Mouse (Mus musculus): ENCODE measurements at regions not wholly inside any gene's neighbourhood (a gene's known extent, or its start where the extent isn't known, plus 50 kb on each side); places are given as distances from the start of the nearest gene placed in this dataset.
A peak's percentile ranks its signal among the peaks of the same experiment; 100 is the strongest.

GRCm38 (mm10) chr3:35079887-35080286 lies 429.7 kb downstream of the Sox2 start:
- Histone ChIP-seq H3K27ac (ENCODE audit: low read depth, low read length) (no peak overlapping the region), H3K4me3 (ENCODE audit: low read length) (no peak overlapping the region), H3K9ac (ENCODE audit: low read depth, low read length) (no peak overlapping the region), H3K27me3 (replicated peaks; ENCODE audit: control insufficient read depth, insufficient read depth, low read length) (no peaks in the 10 kb centered on the region), H3K4me1 (ENCODE audit: control insufficient read depth, insufficient read depth, low read depth, low read length) (no peaks in the 10 kb centered on the region; the same call in 1 of the 2 replicates), H3K4me2 (ENCODE audit: low read length) (no peak overlapping the region), H3K36me3 (ENCODE audit: control insufficient read depth, insufficient read depth, low read length) (no peaks in the 10 kb centered on the region), H3K9me3 (ENCODE audit: control insufficient read depth, low read length) (no peaks in the 10 kb centered on the region)
- 50% methylated on average over 5 of the region's 5 CpGs for WGBS
- no peak for ATAC-seq

GRCm38 (mm10) chr3:35084091-35084867 lies 434.1 kb downstream of the Sox2 start:
- 28% methylated on average over 11 of the region's 11 CpGs for WGBS

GRCm38 (mm10) chr3:35088241-35089080 lies 438.3 kb downstream of the Sox2 start:
- Histone ChIP-seq H3K9ac (ENCODE audit: low read depth, low read length) (no peak overlapping the region), H3K4me2 (ENCODE audit: low read length) (no peak overlapping the region), H3K4me1 (ENCODE audit: control insufficient read depth, insufficient read depth, low read depth, low read length) (peaks cover 13% of the 10 kb centered on the region), H3K36me3 (ENCODE audit: control insufficient read depth, insufficient read depth, low read length) (no peaks in the 10 kb centered on the region), H3K9me3 (ENCODE audit: control insufficient read depth, low read length) (no peaks in the 10 kb centered on the region), H3K27me3 (replicated peaks; ENCODE audit: control insufficient read depth, insufficient read depth, low read length) (no peaks in the 10 kb centered on the region), H3K4me3 (ENCODE audit: low read length) (no peak overlapping the region), H3K27ac (ENCODE audit: low read depth, low read length) (peak overlapping the region; percentile 72)
- 12% methylated on average over 19 of the region's 19 CpGs for WGBS
- ATAC-seq: peak; percentile 91

More at GRCm38 (mm10) chr3:35084091-35084867, 434.1 kb downstream of the Sox2 start:
- 0 out of 2 replicates have a peak overlapping the region, but pooled peaks have one; percentile 7 for H3K27ac ChIP-seq (ENCODE audit: low read depth, low read length)
- ATAC-seq: peak; percentile 59
- H3K4me1 ChIP-seq (ENCODE audit: control insufficient read depth, insufficient read depth, low read depth, low read length): peaks cover 13% of the 10 kb centered on the region
- H3K27me3 ChIP-seq (replicated peaks; ENCODE audit: control insufficient read depth, insufficient read depth, low read length): no peaks in the 10 kb centered on the region
- no peaks in the 10 kb centered on the region for H3K36me3 ChIP-seq (ENCODE audit: control insufficient read depth, insufficient read depth, low read length)
- H3K4me2 ChIP-seq (ENCODE audit: low read length): no peak overlapping the region
- H3K9me3 ChIP-seq (ENCODE audit: control insufficient read depth, low read length): no peaks in the 10 kb centered on the region
- no peak overlapping the region for H3K4me3 ChIP-seq (ENCODE audit: low read length)
- no peak overlapping the region for H3K9ac ChIP-seq (ENCODE audit: low read depth, low read length)

GRCm38 (mm10) chr3:35090496-35091133 lies 440.4 kb downstream of the Sox2 start:
- ATAC-seq: peak; percentile 77
- H3K27ac ChIP-seq (ENCODE audit: low read depth, low read length): peak overlapping the region; percentile 57

GRCm38 (mm10) chr3:35093001-35093400 lies 442.8 kb downstream of the Sox2 start:
- WGBS: 94% methylated on average over 9 of the region's 9 CpGs
- Histone ChIP-seq H3K4me2 (ENCODE audit: low read length) (no peak overlapping the region), H3K27me3 (replicated peaks; ENCODE audit: control insufficient read depth, insufficient read depth, low read length) (no peaks in the 10 kb centered on the region), H3K27ac (ENCODE audit: low read depth, low read length) (no peak overlapping the region), H3K9ac (ENCODE audit: low read depth, low read length) (no peak overlapping the region), H3K4me3 (ENCODE audit: low read length) (no peak overlapping the region), H3K9me3 (ENCODE audit: control insufficient read depth, low read length) (no peaks in the 10 kb centered on the region), H3K4me1 (ENCODE audit: control insufficient read depth, insufficient read depth, low read depth, low read length) (peaks cover 11% of the 10 kb centered on the region), H3K36me3 (ENCODE audit: control insufficient read depth, insufficient read depth, low read length) (no peaks in the 10 kb centered on the region)
- no peak for ATAC-seq

More at GRCm38 (mm10) chr3:35090496-35091133, 440.4 kb downstream of the Sox2 start:
- Histone ChIP-seq H3K9me3 (ENCODE audit: control insufficient read depth, low read length) (no peaks in the 10 kb centered on the region), H3K27me3 (replicated peaks; ENCODE audit: control insufficient read depth, insufficient read depth, low read length) (no peaks in the 10 kb centered on the region), H3K9ac (ENCODE audit: low read depth, low read length) (no peak overlapping the region), H3K36me3 (ENCODE audit: control insufficient read depth, insufficient read depth, low read length) (no peaks in the 10 kb centered on the region), H3K4me3 (ENCODE audit: low read length) (no peak overlapping the region), H3K4me1 (ENCODE audit: control insufficient read depth, insufficient read depth, low read depth, low read length) (peaks cover 13% of the 10 kb centered on the region), H3K4me2 (ENCODE audit: low read length) (no peak overlapping the region)
- 24% methylated on average over 5 of the region's 5 CpGs for WGBS

- no peak overlapping the region for H3K27ac ChIP-seq (ENCODE audit: low read depth, low read length)
- 97% methylated on average over 8 of the region's 8 CpGs for WGBS
These were observed 445.0 kb downstream of the Sox2 start for GRCm38 (mm10) chr3:35095221-35095620.

GRCm38 (mm10) chr3:35096381-35096780 lies 446.2 kb downstream of the Sox2 start:
- WGBS: 84% methylated on average over 5 of the region's 5 CpGs
- H3K27me3 ChIP-seq (replicated peaks; ENCODE audit: control insufficient read depth, insufficient read depth, low read length): no peaks in the 10 kb centered on the region; the same call in 1 of the 2 replicates
- H3K9ac ChIP-seq (ENCODE audit: low read depth, low read length): no peak overlapping the region
- H3K27ac ChIP-seq (ENCODE audit: low read depth, low read length): no peak overlapping the region
- H3K4me3 ChIP-seq (ENCODE audit: low read length): no peak overlapping the region
- ATAC-seq: no peak
- H3K4me1 ChIP-seq (ENCODE audit: control insufficient read depth, insufficient read depth, low read depth, low read length): no peaks in the 10 kb centered on the region
- H3K9me3 ChIP-seq (ENCODE audit: control insufficient read depth, low read length): no peaks in the 10 kb centered on the region
- no peak overlapping the region for H3K4me2 ChIP-seq (ENCODE audit: low read length)
- H3K36me3 ChIP-seq (ENCODE audit: control insufficient read depth, insufficient read depth, low read length): no peaks in the 10 kb centered on the region

More at GRCm38 (mm10) chr3:35095221-35095620, 445.0 kb downstream of the Sox2 start:
- no peak overlapping the region for H3K4me3 ChIP-seq (ENCODE audit: low read length)
- no peaks in the 10 kb centered on the region for H3K9me3 ChIP-seq (ENCODE audit: control insufficient read depth, low read length)
- no peak for ATAC-seq
- H3K4me1 ChIP-seq (ENCODE audit: control insufficient read depth, insufficient read depth, low read depth, low read length): no peaks in the 10 kb centered on the region; the same call in 1 of the 2 replicates
- no peak overlapping the region for H3K9ac ChIP-seq (ENCODE audit: low read depth, low read length)
- no peak overlapping the region for H3K4me2 ChIP-seq (ENCODE audit: low read length)
- H3K36me3 ChIP-seq (ENCODE audit: control insufficient read depth, insufficient read depth, low read length): no peaks in the 10 kb centered on the region
- no peaks in the 10 kb centered on the region; the same call in 1 of the 2 replicates for H3K27me3 ChIP-seq (replicated peaks; ENCODE audit: control insufficient read depth, insufficient read depth, low read length)

GRCm38 (mm10) chr3:35097766-35098165 lies 447.6 kb downstream of the Sox2 start:
- no peaks in the 10 kb centered on the region; the same call in none of the 2 replicates for H3K4me1 ChIP-seq (ENCODE audit: control insufficient read depth, insufficient read depth, low read depth, low read length)
- H3K27ac ChIP-seq (ENCODE audit: low read depth, low read length): no peak overlapping the region
- 87% methylated on average over 6 of the region's 6 CpGs for WGBS
- H3K4me2 ChIP-seq (ENCODE audit: low read length): no peak overlapping the region
- no peak overlapping the region for H3K4me3 ChIP-seq (ENCODE audit: low read length)
- H3K9me3 ChIP-seq (ENCODE audit: control insufficient read depth, low read length): no peaks in the 10 kb centered on the region
- ATAC-seq: no peak
- H3K27me3 ChIP-seq (replicated peaks; ENCODE audit: control insufficient read depth, insufficient read depth, low read length): no peaks in the 10 kb centered on the region; the same call in 1 of the 2 replicates
- no peak overlapping the region for H3K9ac ChIP-seq (ENCODE audit: low read depth, low read length)
- no peaks in the 10 kb centered on the region for H3K36me3 ChIP-seq (ENCODE audit: control insufficient read depth, insufficient read depth, low read length)
